Mouse (Mus musculus) Patski (cell line): ENCODE data around the gene Ddb1. TPM values are rescaled to one million over a fixed set of nuclear protein-coding genes. Genes with fewer than 3 reads are reported as not detected.

ENCODE experiments used
- ATAC-seq: fragments of 100-300 bp; one replicate; pipeline ENCODE4 v1.8.0; 2021
- CTCF ChIA-PET: fragments of 350-600 bp; sonication (Branson Sonifier 250); formaldehyde crosslinking; loops from one replicate; lab custom pipeline; 2022; ENCODE audit warnings: inconsistent platforms; lab: Charles Lee
- POLR2A ChIA-PET: fragments of 350-600 bp; sonication (Branson Sonifier 250); formaldehyde crosslinking; loops from one replicate; lab custom pipeline; 2022; ENCODE audit warnings: antibody characterized with exemption, inconsistent platforms; lab: Charles Lee
- DNase-seq: peaks from one replicate; pipeline ENCODE4 v3.0.0-alpha.2; 2011; ENCODE audit warnings: low read depth, low spot score
- H3K27me3 ChIP-seq: fragments of 371-371 bp; one replicate; pipeline ENCODE4 v1.5.1; 2021
- CTCF ChIP-seq: fragments of 100-300 bp; IDR thresholded peaks from one replicate; pipeline ENCODE4 v1.5.1; 2021
- in situ Hi-C: fragments of 300-500 bp; cut with MboI; formaldehyde crosslinking; loops from 3 replicates; pipeline ENCODE4 v1.11.1; 2018; ENCODE audit warnings: low pct_unique_long_range_greater_than_20kb, mixed read lengths
- polyA plus RNA-seq: library from polyadenylated mRNA; unstranded; gene quantifications from one replicate; pipeline ENCODE4 v1.2.3, GENCODE M21; 2021

The Ddb1 gene
- polyA plus RNA-seq, 1 experiment from 2014 or later: 622 TPM

- ATAC-seq (peak; percentile 4), DNase-seq (no peak)
- H3K27me3 ChIP-seq: no peaks in the 10 kb centered on the region
- TF ChIP-seq CTCF: no peak
- CTCF ChIA-PET: interaction anchor here (0.8 to 1.6 kb wide), 7 partner anchors 9 to 58 kb away, joined by 3 to 5 read pairs (median 3); partner anchors contain the start of genes Cyb561a3 and Tmem138
- POLR2A ChIA-PET: interaction anchor here (1.3 to 2.1 kb wide), 6 partner anchors 11 to 50 kb away, joined by 4 to 17 read pairs (median 6); partner anchors contain the start of genes Cyb561a3, Tmem138 and Tmem216
- in situ Hi-C loops: no loop called here
These were observed 935 bp downstream of the Ddb1 start for GRCm38 (mm10) chr19:10605901-10606622.

GRCm38 (mm10) chr19:10608573-10609240 is 3.6 kb downstream of the Ddb1 start:
- CTCF ChIA-PET: interaction anchor here (0.9 to 1.1 kb wide), 3 partner anchors 12 to 100 kb away, joined by 3 to 4 read pairs (median 3); no protein-coding TSS in a partner anchor

GRCm38 (mm10) chr19:10634106-10634871 is 29.2 kb downstream of the Ddb1 start, which contains the start of gene Vwce:
Gene Vwce, plus strand, starts transcription at chr19:10634213.
- in situ Hi-C loops: no loop called here
- no peak for DNase-seq
- H3K27me3 ChIP-seq: no peaks in the 10 kb centered on the region
- no peak for ATAC-seq
- TF ChIP-seq CTCF: no peak
- CTCF ChIA-PET: interaction anchor here (1.4 to 1.6 kb wide), 3 partner anchors 10 to 16 kb away, joined by 3 read pairs; no protein-coding TSS in a partner anchor
- POLR2A ChIA-PET: interaction anchor here (0.5 kb wide), 1 partner anchor 31 kb away, joined by 4 read pairs; no protein-coding TSS in a partner anchor

More at GRCm38 (mm10) chr19:10608573-10609240, 3.6 kb downstream of the Ddb1 start:
- no peak for TF ChIP-seq CTCF
- DNase-seq (no peak), ATAC-seq (no peak)
- no peaks in the 10 kb centered on the region for H3K27me3 ChIP-seq
- in situ Hi-C loops: no loop called here
- POLR2A ChIA-PET: interaction anchor here (0.6 to 1.2 kb wide), 3 partner anchors 8 to 435 kb away, joined by 3 to 4 read pairs (median 3); partner anchors contain the start of gene Tmem216

GRCm38 (mm10) chr19:10634872-10635318 is 29.8 kb downstream of the Ddb1 start:
- ChIA-PET POLR2A (interaction anchor here (0.5 kb wide), 1 partner anchor 30 kb away, joined by 4 read pairs; no protein-coding TSS in a partner anchor), CTCF (no interaction called here)
- ATAC-seq (no peak), DNase-seq (no peak)
- no peak for TF ChIP-seq CTCF
- in situ Hi-C loops: no loop called here
- no peaks in the 10 kb centered on the region for H3K27me3 ChIP-seq

- ChIA-PET POLR2A (no interaction called here), CTCF (no interaction called here)
- no peak for ATAC-seq
- DNase-seq: no peak
- no peaks in the 10 kb centered on the region for H3K27me3 ChIP-seq
- in situ Hi-C loops: no loop called here
- no peak for TF ChIP-seq CTCF
These were observed 32.7 kb downstream of the Ddb1 start for GRCm38 (mm10) chr19:10637840-10638239.

- no peak for ATAC-seq
These were observed 35.0 kb downstream of the Ddb1 start for GRCm38 (mm10) chr19:10640080-10640479.

GRCm38 (mm10) chr19:10640589-10641378 is 35.7 kb downstream of the Ddb1 start:
- DNase-seq (no peak), ATAC-seq (no peak)
- in situ Hi-C loops: no loop called here
- no peak for TF ChIP-seq CTCF
- ChIA-PET POLR2A (interaction anchor here (1.1 kb wide), 1 partner anchor 10 kb away, joined by 4 read pairs; no protein-coding TSS in a partner anchor), CTCF (no interaction called here)
- no peaks in the 10 kb centered on the region for H3K27me3 ChIP-seq

More at GRCm38 (mm10) chr19:10640080-10640479, 35.0 kb downstream of the Ddb1 start:
- in situ Hi-C loops: no loop called here
- no peak for DNase-seq
- ChIA-PET CTCF (no interaction called here), POLR2A (no interaction called here)
- TF ChIP-seq CTCF: no peak
- H3K27me3 ChIP-seq: no peaks in the 10 kb centered on the region

GRCm38 (mm10) chr19:10645616-10646015 is 40.5 kb downstream of the Ddb1 start:
- ATAC-seq: no peak
- POLR2A ChIA-PET: interaction anchor here (0.6 kb wide), 1 partner anchor 334 kb away, joined by 4 read pairs; no protein-coding TSS in a partner anchor

GRCm38 (mm10) chr19:10648156-10648555 is 43.0 kb downstream of the Ddb1 start:
- POLR2A ChIA-PET: no interaction called here
- no peaks in the 10 kb centered on the region for H3K27me3 ChIP-seq
- TF ChIP-seq CTCF: no peak
- in situ Hi-C loops: no loop called here
- no peak for ATAC-seq
- DNase-seq: no peak
- CTCF ChIA-PET: no interaction called here

More at GRCm38 (mm10) chr19:10645616-10646015, 40.5 kb downstream of the Ddb1 start:
- H3K27me3 ChIP-seq: no peaks in the 10 kb centered on the region
- CTCF ChIA-PET: interaction anchor here (0.7 kb wide), 1 partner anchor 28 kb away, joined by 3 read pairs; no protein-coding TSS in a partner anchor
- no peak for TF ChIP-seq CTCF
- DNase-seq: no peak
- in situ Hi-C loops: no loop called here
